Mouse (Mus musculus) MEL-GATA-1-ER (cell line): ENCODE measurements around the gene Cutal.

Source experiments
- DNase-seq: peaks from one replicate; pipeline ENCODE4 v3.0.0-alpha.2; 2012; ENCODE audit warnings: low read depth; ENCODE audit errors: extremely low read depth

Gene Cutal

DNA sequence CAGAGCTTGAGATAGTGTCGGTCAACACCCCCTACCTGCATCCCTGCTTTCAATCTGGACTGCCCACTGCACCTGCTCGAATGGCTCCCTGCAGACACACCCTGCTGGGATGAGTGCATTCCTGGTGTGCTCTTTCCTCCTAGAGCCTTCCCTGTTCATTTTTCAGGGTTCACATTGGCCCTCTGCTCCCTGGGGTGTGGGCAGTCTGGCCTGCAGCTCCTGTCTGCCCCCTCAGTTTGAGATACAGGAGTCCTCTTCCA is 40.6 kb downstream of the Cutal start:
- DNase-seq, result no peak

DNA sequence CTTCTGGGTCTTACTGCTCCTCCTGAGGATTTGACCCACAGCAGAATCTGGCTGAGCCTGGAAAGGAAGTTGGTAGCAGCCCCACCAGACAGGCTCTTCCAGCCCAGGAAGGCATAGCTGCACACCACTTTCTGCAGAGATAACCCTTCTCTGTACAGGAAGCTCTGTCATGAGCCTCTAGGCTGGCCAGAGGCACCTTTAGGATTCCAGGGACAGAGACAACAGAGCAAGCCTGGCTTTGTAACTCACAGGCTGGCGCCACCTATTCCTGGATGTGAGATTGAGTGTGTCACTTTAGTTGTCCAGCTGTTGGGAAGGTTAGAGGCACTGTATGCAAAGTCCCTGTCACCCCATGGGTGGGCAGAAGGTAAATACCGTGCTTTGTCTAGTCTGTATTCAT is 40.9 kb downstream of the Cutal start:
- no peak for DNase-seq

DNA sequence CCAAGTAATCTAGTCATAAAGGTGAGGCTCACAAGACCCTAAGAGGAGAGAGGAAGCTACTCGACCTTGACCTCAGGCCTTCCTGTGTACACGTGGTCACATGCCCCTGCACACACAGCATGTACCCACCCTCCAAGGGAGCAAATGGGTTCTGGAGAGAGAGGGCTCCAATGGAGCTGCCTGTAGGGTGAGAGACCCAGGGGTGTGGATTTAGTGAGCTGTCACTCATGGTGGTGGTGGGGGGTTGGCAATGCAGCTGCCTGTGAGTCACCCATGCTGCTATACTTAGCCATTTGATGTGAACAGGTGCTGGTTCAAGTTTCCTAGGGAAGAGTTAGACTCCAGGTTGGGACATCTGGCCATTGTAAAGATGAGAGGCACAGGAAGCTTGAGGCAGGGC is 45.9 kb downstream of the Cutal start:
- DNase-seq, result no peak

DNA sequence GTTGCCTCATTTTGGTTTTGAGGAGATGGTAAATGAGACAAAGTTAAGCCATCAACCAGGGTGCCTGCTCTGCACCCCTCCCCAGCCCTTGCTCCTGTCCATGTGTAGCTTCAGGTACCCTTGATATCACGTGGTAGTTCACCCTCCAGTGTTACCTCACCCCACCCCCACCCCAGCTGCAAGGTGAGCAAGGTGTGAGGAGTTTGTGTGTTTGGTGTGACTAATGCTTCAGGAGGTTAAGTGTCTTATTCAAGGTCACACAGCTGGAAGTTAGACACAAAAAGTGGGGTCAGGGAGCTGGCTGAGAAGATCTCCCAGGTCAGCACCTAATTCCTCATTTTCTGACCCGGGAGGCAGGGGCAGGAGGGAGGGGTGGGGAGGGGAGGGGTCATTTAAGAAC is 48.5 kb downstream of the Cutal start:
- DNase-seq, result no peak

DNA sequence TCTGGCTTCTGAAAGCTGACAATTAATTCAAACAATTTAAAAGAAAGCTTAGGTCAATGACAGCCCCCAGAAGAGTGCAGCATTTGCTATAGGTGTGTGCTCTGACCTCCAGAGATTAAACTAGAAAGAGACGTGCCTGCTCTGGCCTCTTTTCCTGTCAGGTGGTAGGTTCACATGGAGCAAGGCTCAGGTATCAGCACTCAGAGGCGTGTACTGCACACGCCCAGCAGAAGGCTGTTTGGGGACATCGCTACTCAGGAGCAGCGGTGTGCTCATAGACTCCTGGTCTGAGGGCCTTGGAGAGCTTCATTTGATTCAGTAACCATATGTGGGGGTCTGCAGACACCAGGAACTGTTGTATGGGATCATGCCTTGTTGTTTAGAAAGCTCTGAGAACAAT is 53.1 kb downstream of the Cutal start:
- no peak for DNase-seq

DNA sequence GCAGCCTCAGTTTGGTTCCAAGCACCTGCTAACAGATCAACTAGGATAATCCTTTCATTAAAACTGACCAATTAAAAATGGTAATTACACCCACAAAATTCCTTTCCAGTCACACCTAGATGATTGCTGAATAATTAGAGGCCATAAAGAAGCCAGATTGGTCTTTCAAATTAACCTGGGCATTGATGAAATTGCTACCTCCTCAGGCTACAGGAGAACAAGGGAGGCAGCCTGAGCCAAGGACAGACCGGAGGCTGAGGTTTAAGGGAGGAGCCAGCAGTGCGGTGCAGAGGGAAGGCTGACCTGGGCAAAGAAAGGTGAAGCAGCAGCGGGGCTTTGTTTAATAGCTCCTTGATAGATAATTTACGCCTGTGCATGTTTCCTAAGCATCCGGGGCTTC is 63.3 kb downstream of the Cutal start:
- DNase-seq, result no peak

DNA sequence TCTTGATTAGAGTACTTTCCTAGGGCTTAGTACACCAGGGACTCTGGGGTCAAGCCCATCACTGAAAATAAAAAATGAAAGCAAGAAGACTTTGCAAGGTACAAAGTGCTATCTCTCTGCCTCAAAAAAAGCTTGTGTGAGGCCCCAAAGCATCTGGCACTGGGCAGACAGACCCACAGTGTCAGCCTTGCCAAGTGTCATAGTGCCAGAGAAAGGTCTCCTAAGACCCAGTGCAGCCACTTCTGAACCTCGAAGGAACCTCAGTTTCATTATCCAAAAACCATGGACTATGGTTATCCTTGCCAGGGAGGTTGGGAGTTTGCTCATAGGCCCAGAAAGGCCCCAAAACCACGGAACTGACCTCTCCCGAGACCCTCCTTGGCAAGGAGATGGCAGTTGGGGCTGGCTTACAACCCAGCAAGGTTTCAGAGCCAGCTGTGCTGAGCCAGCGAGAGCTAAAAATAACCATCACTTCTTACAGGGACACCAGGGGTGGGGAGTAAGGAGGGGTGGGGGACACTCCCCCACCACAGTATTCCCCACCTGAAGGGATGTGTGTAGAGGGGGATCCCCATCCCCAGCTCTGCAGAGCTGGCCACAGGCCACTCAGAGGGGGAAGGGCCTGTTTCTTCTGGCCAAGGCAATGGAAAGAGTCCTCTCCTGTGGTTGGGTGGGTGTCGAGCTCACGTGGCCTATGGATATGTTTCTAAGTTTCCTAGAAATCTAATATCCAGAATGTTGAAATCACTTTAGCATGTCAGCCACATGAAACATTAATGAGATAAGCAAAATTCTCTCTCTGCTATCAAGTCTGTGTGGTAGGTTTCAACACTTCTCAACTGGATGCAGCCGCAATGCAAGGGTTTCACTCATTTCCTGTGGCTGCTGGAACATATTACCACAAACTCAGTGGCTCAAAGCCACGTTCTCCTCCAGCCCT is 64.3 kb downstream of the Cutal start:
- no peak for DNase-seq

DNA sequence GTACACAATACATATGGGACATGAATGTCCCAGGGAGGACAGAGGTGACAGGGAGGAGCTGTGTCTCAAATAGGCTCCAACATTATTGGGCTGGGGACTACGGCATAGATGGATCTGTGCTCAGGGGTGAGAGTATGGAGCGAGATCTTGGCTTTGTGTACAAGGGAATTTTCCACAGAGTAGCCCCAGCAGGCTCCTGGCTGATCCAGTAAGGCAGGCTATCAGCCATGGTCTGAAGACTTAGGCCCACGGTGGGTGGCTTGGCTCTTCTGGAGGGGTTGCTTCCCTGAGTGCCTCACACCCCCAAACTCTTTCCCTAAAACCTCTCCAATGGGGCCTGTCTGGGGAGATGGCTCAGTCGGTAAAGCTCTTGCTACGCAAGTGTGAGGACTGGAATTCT is 66.0 kb downstream of the Cutal start:
- DNase-seq, result no peak

DNA sequence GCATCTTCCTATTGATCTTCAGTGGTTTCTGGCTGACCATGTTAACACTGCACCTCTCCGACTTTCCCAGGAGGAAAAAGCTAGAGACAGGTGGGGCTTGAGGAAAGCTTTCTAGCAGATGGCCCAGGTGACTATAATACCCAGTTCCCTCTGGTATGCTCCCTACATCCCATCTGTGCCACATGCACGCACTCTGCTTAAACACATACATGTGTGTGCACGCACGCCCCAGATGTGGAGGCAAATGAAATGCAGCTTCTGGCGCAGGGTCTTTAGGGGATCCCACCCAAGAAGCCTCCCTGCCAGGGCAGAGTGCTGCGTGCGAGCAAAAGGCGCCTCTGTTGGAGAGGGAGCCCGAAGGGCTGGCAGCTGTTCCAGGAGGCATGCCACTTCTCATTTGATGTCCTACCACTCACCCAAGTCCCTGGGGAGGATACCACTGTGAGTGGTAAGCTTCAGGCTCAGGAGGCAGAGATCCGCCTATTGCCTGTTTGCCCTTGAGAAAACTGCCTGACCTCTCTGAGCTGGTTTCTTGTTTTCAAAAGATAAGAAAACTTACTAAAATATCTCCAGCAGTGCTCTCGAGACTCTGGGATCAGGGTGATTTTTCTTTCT is 67.0 kb downstream of the Cutal start:
- DNase-seq, result no peak
